Mouse (Mus musculus): Measurements from ENCODE around the gene Arl4c.
"Not testable (repeated sequence)": the region's sequence is repeated elsewhere in the genome, so short reads cannot be mapped to it uniquely, and the experiment has no call there.

Arl4c gene

GRCm38 (mm10) chr1:88656096-88656480 is 45.9 kb downstream of the Arl4c start:
- DNase-seq (ENCODE audit: low read depth, low spot score) = no peak

GRCm38 (mm10) chr1:88655473-88656095 is 46.4 kb downstream of the Arl4c start:
- no peak for DNase-seq (ENCODE audit: low read depth, low spot score)

GRCm38 (mm10) chr1:88654521-88655472 is 47.2 kb downstream of the Arl4c start:
- peak; percentile 29 for DNase-seq (ENCODE audit: low read depth, low spot score)

GRCm38 (mm10) chr1:88653614-88654520 is 48.2 kb downstream of the Arl4c start:
- no peak for DNase-seq (ENCODE audit: low read depth, low spot score)

- DNase-seq (ENCODE audit: low read depth, low spot score) = no peak
Measured at GRCm38 (mm10) chr1:88652682-88653081, 49.3 kb downstream of the Arl4c start.

- DNase-seq (ENCODE audit: low read depth, low spot score) = no peak
Measured at GRCm38 (mm10) chr1:88651668-88652067, 50.4 kb downstream of the Arl4c start.

GRCm38 (mm10) chr1:88648742-88649141 is 53.3 kb downstream of the Arl4c start:
- no peak for DNase-seq (ENCODE audit: low read depth, low spot score)

GRCm38 (mm10) chr1:88645599-88646119 is 56.4 kb downstream of the Arl4c start:
- DNase-seq (ENCODE audit: low read depth, low spot score) = no peak

- no peak for DNase-seq (ENCODE audit: low read depth, low spot score)
Measured at GRCm38 (mm10) chr1:88644417-88644816, 57.6 kb downstream of the Arl4c start.

- no peak for DNase-seq (ENCODE audit: low read depth, low spot score)
Measured at GRCm38 (mm10) chr1:88643181-88643823, 58.7 kb downstream of the Arl4c start.

GRCm38 (mm10) chr1:88642735-88643134 is 59.3 kb downstream of the Arl4c start:
- DNase-seq (ENCODE audit: low read depth, low spot score) = no peak

- no peak for DNase-seq (ENCODE audit: low read depth, low spot score)
Measured at GRCm38 (mm10) chr1:88641678-88642215, 60.3 kb downstream of the Arl4c start.

GRCm38 (mm10) chr1:88641194-88641593 is 60.8 kb downstream of the Arl4c start:
- no peak for DNase-seq (ENCODE audit: low read depth, low spot score)

- no peak for DNase-seq (ENCODE audit: low read depth, low spot score)
Measured at GRCm38 (mm10) chr1:88639432-88640281, 62.4 kb downstream of the Arl4c start.

- DNase-seq (ENCODE audit: low read depth, low spot score) = peak; percentile 50
Measured at GRCm38 (mm10) chr1:88638622-88639021, 63.4 kb downstream of the Arl4c start.

GRCm38 (mm10) chr1:88636579-88637161 is 65.4 kb downstream of the Arl4c start:
- not testable (repeated sequence) for DNase-seq (ENCODE audit: low read depth, low spot score)

- no peak for DNase-seq (ENCODE audit: low read depth, low spot score)
Measured at GRCm38 (mm10) chr1:88635659-88636058, 66.4 kb downstream of the Arl4c start.

- DNase-seq (ENCODE audit: low read depth, low spot score) = no peak
Measured at GRCm38 (mm10) chr1:88632851-88633250, 69.2 kb downstream of the Arl4c start.

- no peak for DNase-seq (ENCODE audit: low read depth, low spot score)
Measured at GRCm38 (mm10) chr1:88629966-88630488, 72.0 kb downstream of the Arl4c start.
